In genomic region chr11:114448776-114449401, GRCm38 (mm10) we compare ENCODE assay signal across 8 mouse cellular contexts.
DNase-seq lines count a peak whose midpoint lies in the region; ATAC-seq and TF ChIP-seq lines count a peak whose summit lies in the region.

No protein-coding gene starts in this region.

- DNase-seq in hindbrain, postnatal 0 days (ENCODE audit: low spot score): peak; percentile 91
- peak; percentile 50 for DNase-seq in adrenal gland, postnatal 25 days
- peak; percentile 50 to 75 for DNase-seq in frontal cortex, adult 2 months (ENCODE audit: extremely low spot score in 1 of 2, low spot score in 1 of 2)
- peak; percentile 64 to 67 for DNase-seq in heart, postnatal 10 days

- no peak overlapping the region for H3K27ac ChIP-seq in hindbrain, postnatal 0 days
- H3K27ac ChIP-seq in hindbrain, embryonic 12.5 days: no peak overlapping the region
- H3K27ac ChIP-seq in lung, embryonic 16.5 days (ENCODE audit: low read length): no peak overlapping the region

- H3K36me3 ChIP-seq in hindbrain, postnatal 0 days (ENCODE audit: insufficient read depth, low read length): no peaks in the 10 kb centered on the region
- no peaks in the 10 kb centered on the region for H3K36me3 ChIP-seq in hindbrain, embryonic 12.5 days
- H3K36me3 ChIP-seq in lung, embryonic 16.5 days (ENCODE audit: control insufficient read depth, insufficient read depth, low read length): no peaks in the 10 kb centered on the region

- no peaks in the 10 kb centered on the region for H3K9me3 ChIP-seq in hindbrain, postnatal 0 days (ENCODE audit: low read length)
- H3K9me3 ChIP-seq in hindbrain, embryonic 12.5 days (replicated peaks): no peaks in the 10 kb centered on the region
- no peaks in the 10 kb centered on the region for H3K9me3 ChIP-seq in lung, embryonic 16.5 days (ENCODE audit: control insufficient read depth, low read length)

- no peak overlapping the region for H3K4me2 ChIP-seq in hindbrain, postnatal 0 days (ENCODE audit: low read depth, low read length)
- H3K4me2 ChIP-seq in hindbrain, embryonic 12.5 days (replicated peaks): no peak overlapping the region
- no peak overlapping the region for H3K4me2 ChIP-seq in lung, embryonic 16.5 days (ENCODE audit: low read depth, low read length)

- H3K4me3 ChIP-seq in hindbrain, postnatal 0 days (ENCODE audit: low read length): no peak overlapping the region
- no peak overlapping the region for H3K4me3 ChIP-seq in hindbrain, embryonic 12.5 days
- H3K4me3 ChIP-seq in lung, embryonic 16.5 days (ENCODE audit: low read length): no peak overlapping the region

- intact Hi-C loops in heart, postnatal 10 days (cut with DNase I): no loop called here

- H3K9ac ChIP-seq in hindbrain, postnatal 0 days (replicated peaks; ENCODE audit: low read length): no peak overlapping the region
- no peak overlapping the region for H3K9ac ChIP-seq in hindbrain, embryonic 12.5 days
- no peak overlapping the region for H3K9ac ChIP-seq in lung, embryonic 16.5 days (ENCODE audit: low read length)

- H3K27me3 ChIP-seq in hindbrain, postnatal 0 days (ENCODE audit: insufficient read depth, low read length): no peaks in the 10 kb centered on the region
- H3K27me3 ChIP-seq in hindbrain, embryonic 12.5 days: peaks cover 2% of the 10 kb centered on the region
- no peaks in the 10 kb centered on the region for H3K27me3 ChIP-seq in lung, embryonic 16.5 days (ENCODE audit: control insufficient read depth, insufficient read depth, low read depth, low read length)

- peak; percentile 83 for ATAC-seq in hindbrain, postnatal 0 days
- no peak for ATAC-seq in hindbrain, embryonic 12.5 days (ENCODE audit: low FRiP score)
- peak; percentile 34 for ATAC-seq in lung, embryonic 16.5 days (ENCODE audit: low read depth)
- no peak for ATAC-seq in megakaryocyte, adult 5-6 weeks (ENCODE audit: poor library complexity, severe bottlenecking)
- ATAC-seq in CD4-positive, CD25-positive, alpha-beta regulatory T cell, adult 4 months: no peak

- peaks cover 16% of the 10 kb centered on the region for H3K4me1 ChIP-seq in hindbrain, postnatal 0 days (ENCODE audit: insufficient read depth, low read length)
- peaks cover 36% of the 10 kb centered on the region for H3K4me1 ChIP-seq in hindbrain, embryonic 12.5 days
- H3K4me1 ChIP-seq in lung, embryonic 16.5 days (replicated peaks; ENCODE audit: control insufficient read depth, insufficient read depth, low read length): peaks cover 34% of the 10 kb centered on the region

- 22% methylated on average over 13 of the region's 13 CpGs for WGBS in hindbrain, postnatal 0 days
- WGBS in hindbrain, embryonic 12.5 days: 46% methylated on average over 13 of the region's 13 CpGs
- 30% methylated on average over 13 of the region's 13 CpGs for WGBS in lung, embryonic 16.5 days

- TF ChIP-seq CTCF in hindbrain, postnatal 0 days (IDR thresholded peaks at IDR 0.05; ENCODE audit: low read depth): no peak

Comparison
In these comparisons a context has a peak if more than half of its experiments do, and no peak if none do; other contexts are left out.
1. ATAC-seq: peak in hindbrain, postnatal 0 days (single experiment) and lung, embryonic 16.5 days (single experiment); none in hindbrain, embryonic 12.5 days (single experiment), megakaryocyte, adult 5-6 weeks (single experiment) and CD4-positive, CD25-positive, alpha-beta regulatory T cell, adult 4 months (single experiment).
2. Peak in every context shown above with its lines, with median percentiles within 50 percentile points of each other: DNase-seq.